Mouse (Mus musculus) liver, embryonic 16.5 days (tissue): Measurements from ENCODE around the gene Ndufs2. TPM values are rescaled to one million over a fixed set of nuclear protein-coding genes. Genes with fewer than 3 reads are reported as not detected.
A peak's percentile ranks its signal among the peaks of the same experiment; 100 is the strongest.

ENCODE experiments used
- ATAC-seq: fragments of 200-750 bp; cut with Nextera tagmentation; 2 replicates; pipeline ENCODE4 v1.8.0; 2017; ENCODE audit warnings: low read depth, mild to moderate bottlenecking, moderate number of reproducible peaks, moderate library complexity
- H3K27ac ChIP-seq: fragments of 300-500 bp; sonication (generic); 2 replicates; pipeline ENCODE4 v1.5.1; 2014; ENCODE audit warnings: mild to moderate bottlenecking, low read length
- H3K27me3 ChIP-seq: fragments of 300-500 bp; sonication (generic); 2 replicates; pipeline ENCODE4 v1.6.1; 2014; ENCODE audit warnings: low read depth, low read length, mixed read lengths; ENCODE audit not compliant: control insufficient read depth, insufficient read depth
- H3K36me3 ChIP-seq: fragments of 300-500 bp; sonication (generic); 2 replicates; pipeline ENCODE4 v1.6.1; 2014; ENCODE audit warnings: mild to moderate bottlenecking; ENCODE audit not compliant: control insufficient read depth, insufficient read depth
- H3K4me1 ChIP-seq: fragments of 300-500 bp; sonication (generic); 2 replicates; pipeline ENCODE4 v1.6.1; 2014; ENCODE audit warnings: low read depth, low read length, mixed read lengths; ENCODE audit not compliant: control insufficient read depth
- H3K4me2 ChIP-seq: fragments of 300-500 bp; sonication (generic); 2 replicates; pipeline ENCODE4 v1.6.1; 2014; ENCODE audit warnings: low read depth, low read length, mixed read lengths
- H3K4me3 ChIP-seq: fragments of 300-500 bp; sonication (generic); 2 replicates; pipeline ENCODE4 v1.5.1; 2014; ENCODE audit warnings: low read depth, mild to moderate bottlenecking, low read length
- H3K9ac ChIP-seq: fragments of 300-500 bp; sonication (generic); 2 replicates; pipeline ENCODE4 v1.6.1; 2014; ENCODE audit warnings: low read depth, low read length
- H3K9me3 ChIP-seq: fragments of 300-500 bp; sonication (generic); replicated peaks from 2 replicates; pipeline ENCODE4 v1.6.1; 2016; ENCODE audit warnings: low read length; ENCODE audit not compliant: control insufficient read depth
- WGBS: fragments of 180-500 bp; shearing (Covaris S2); extraction: QIAGEN DNeasy Blood & Tissue Kit; methylation state at CpG from one replicate; pipeline ENCODE4 v1.1.7; 2014; ENCODE audit not compliant: insufficient replicate concordance; 5-methylcytosine and 5-hydroxymethylcytosine counted together
- polyA plus RNA-seq: library from polyadenylated mRNA; unstranded; fragments of >200 nt; fragmentation: Nextera tagmentation; extraction: Ambion mirVana; gene quantifications from 2 replicates; pipeline ENCODE4 v1.2.1, GENCODE M21; 2015

Gene Ndufs2
- polyA plus RNA-seq, 1 experiment from 2014 or later: 138 TPM

GRCm38 (mm10) chr1:171203471-171204248, 47.5 kb downstream of the Ndufs2 start:
- Histone ChIP-seq H3K36me3 (no peaks in the 10 kb centered on the region), H3K4me1 (no peaks in the 10 kb centered on the region; the same call in 1 of the 2 replicates), H3K9me3 (no peaks in the 10 kb centered on the region), H3K4me2 (peak overlapping the region; percentile 27; the same call in 1 of the 2 replicates), H3K27me3 (no peaks in the 10 kb centered on the region), H3K9ac (no peak overlapping the region), H3K4me3 (no peak overlapping the region), H3K27ac (peak overlapping the region; percentile 74)
- WGBS: 43% methylated on average over 10 of the region's 11 CpGs
- ATAC-seq: peak; percentile 43; the same call in 1 of the 2 replicates

GRCm38 (mm10) chr1:171200769-171201168, 50.4 kb downstream of the Ndufs2 start:
- Histone ChIP-seq H3K27me3 (peaks cover 16% of the 10 kb centered on the region), H3K4me1 (no peaks in the 10 kb centered on the region; the same call in 1 of the 2 replicates), H3K36me3 (no peaks in the 10 kb centered on the region), H3K27ac (no peak overlapping the region), H3K4me3 (no peak overlapping the region), H3K9ac (no peak overlapping the region), H3K9me3 (no peaks in the 10 kb centered on the region), H3K4me2 (no peak overlapping the region)
- ATAC-seq: no peak
- WGBS: 68% methylated on average over 1 of the region's 1 CpGs

- H3K4me2 ChIP-seq: no peak overlapping the region
These were observed 51.7 kb downstream of the Ndufs2 start for GRCm38 (mm10) chr1:171199532-171199931.

GRCm38 (mm10) chr1:171195887-171196397, 55.2 kb downstream of the Ndufs2 start, which contains the start of gene Pcp4l1:
Pcp4l1 (minus strand) TSS chr1:171196268.
- WGBS: under 1% methylated on average over 33 of the region's 33 CpGs
- Histone ChIP-seq H3K9ac (no peak within 1 kb of the TSS; the same call in 1 of the 2 replicates), H3K4me3 (peak within 1 kb of the TSS; percentile 54), H3K4me1 (no peaks in the 10 kb centered on the region), H3K4me2 (peak within 1 kb of the TSS; percentile 62), H3K9me3 (no peaks in the 10 kb centered on the region), H3K36me3 (no peaks in the 10 kb centered on the region), H3K27me3 (peaks cover 54% of the 10 kb centered on the region), H3K27ac (no peak within 1 kb of the TSS)
- ATAC-seq: peak; percentile 70

More at GRCm38 (mm10) chr1:171199532-171199931, 51.7 kb downstream of the Ndufs2 start:
- Histone ChIP-seq H3K36me3 (no peaks in the 10 kb centered on the region), H3K4me1 (no peaks in the 10 kb centered on the region), H3K9ac (no peak overlapping the region), H3K27ac (no peak overlapping the region), H3K9me3 (no peaks in the 10 kb centered on the region), H3K27me3 (peaks cover 29% of the 10 kb centered on the region), H3K4me3 (no peak overlapping the region)
- WGBS: 35% methylated on average over 1 of the region's 1 CpGs
- no peak for ATAC-seq

GRCm38 (mm10) chr1:171195046-171195822, 56.0 kb downstream of the Ndufs2 start:
- H3K4me2 ChIP-seq: peak overlapping the region; percentile 62
- H3K9me3 ChIP-seq: no peaks in the 10 kb centered on the region
- peak overlapping the region; percentile 54 for H3K4me3 ChIP-seq
- H3K27ac ChIP-seq: no peak overlapping the region
- peaks cover 54% of the 10 kb centered on the region for H3K27me3 ChIP-seq
- no peaks in the 10 kb centered on the region for H3K4me1 ChIP-seq
- 10% methylated on average over 20 of the region's 20 CpGs for WGBS
- H3K9ac ChIP-seq: no peak overlapping the region
- no peak for ATAC-seq
- no peaks in the 10 kb centered on the region for H3K36me3 ChIP-seq

GRCm38 (mm10) chr1:171193911-171194830, 57.0 kb downstream of the Ndufs2 start:
- Histone ChIP-seq H3K27ac (no peak overlapping the region), H3K4me2 (no peak overlapping the region), H3K27me3 (peaks cover 54% of the 10 kb centered on the region), H3K9me3 (no peaks in the 10 kb centered on the region), H3K9ac (no peak overlapping the region), H3K4me3 (no peak overlapping the region), H3K4me1 (no peaks in the 10 kb centered on the region), H3K36me3 (no peaks in the 10 kb centered on the region)
- 23% methylated on average over 11 of the region's 11 CpGs for WGBS
- no peak for ATAC-seq

- Histone ChIP-seq H3K27ac (no peak overlapping the region), H3K4me1 (no peaks in the 10 kb centered on the region), H3K4me2 (no peak overlapping the region), H3K36me3 (no peaks in the 10 kb centered on the region), H3K9me3 (no peaks in the 10 kb centered on the region), H3K9ac (no peak overlapping the region), H3K4me3 (no peak overlapping the region), H3K27me3 (peaks cover 54% of the 10 kb centered on the region)
- no peak for ATAC-seq
- 10% methylated on average over 18 of the region's 18 CpGs for WGBS
These were observed 57.9 kb downstream of the Ndufs2 start for GRCm38 (mm10) chr1:171193093-171193840.

- Histone ChIP-seq H3K27ac (no peak overlapping the region), H3K36me3 (no peaks in the 10 kb centered on the region), H3K4me3 (no peak overlapping the region), H3K4me1 (no peaks in the 10 kb centered on the region), H3K4me2 (no peak overlapping the region), H3K27me3 (peaks cover 52% of the 10 kb centered on the region), H3K9ac (no peak overlapping the region), H3K9me3 (no peaks in the 10 kb centered on the region)
- 41% methylated on average over 10 of the region's 10 CpGs for WGBS
- no peak for ATAC-seq
These were observed 58.9 kb downstream of the Ndufs2 start for GRCm38 (mm10) chr1:171192283-171192682.
